Mouse (Mus musculus) adrenal gland, adult 18-20 months (tissue): ENCODE data around the gene Olfr281. TPM values are rescaled to one million over a fixed set of nuclear protein-coding genes. Genes with fewer than 3 reads are reported as not detected.
"Not testable (repeated sequence)": the region's sequence is repeated elsewhere in the genome, so short reads cannot be mapped to it uniquely, and the experiment has no call there.

Source experiments
- DNase-seq, 2 experiments: peaks; one replicate each; pipeline ENCODE4 v3.0.0; 2021 to 2022; ENCODE audit warnings: low spot score in 2 of 2
- long read RNA-seq, 2 experiments: library from polyadenylated mRNA; stranded (forward); transcript quantifications; one replicate each; pipeline ENCODE4 v2.0.0; 2021
- total RNA-seq, 2 experiments: library from RNA; stranded (reverse); gene quantifications; 1 replicate in 1 of 2; 2 replicates in 1 of 2; pipeline ENCODE4 v1.2.3; 2021

Olfr281 gene
- not detected for total RNA-seq
- long read RNA-seq, experiment 1: 0 reads
- long read RNA-seq, experiment 2: 0 reads

GRCm38 (mm10) chr15:98452288-98452687, at the start of gene Olfr281:
TSS of gene Olfr281 (plus strand) at chr15:98452588.
- DNase-seq: no peak

- peak in 1 of 2 experiments; percentile 32 for DNase-seq
Measured at GRCm38 (mm10) chr15:98408406-98409060, 43.9 kb upstream of the Olfr281 start.

- no peak for DNase-seq
Measured at GRCm38 (mm10) chr15:98409635-98410034, 42.8 kb upstream of the Olfr281 start.

GRCm38 (mm10) chr15:98410249-98410648, 42.1 kb upstream of the Olfr281 start:
- DNase-seq: no peak

- DNase-seq: no peak
Measured at GRCm38 (mm10) chr15:98415996-98416395, 36.4 kb upstream of the Olfr281 start.

- not testable (repeated sequence) for DNase-seq
Measured at GRCm38 (mm10) chr15:98416802-98417201, 35.6 kb upstream of the Olfr281 start.

- DNase-seq: not testable (repeated sequence)
Measured at GRCm38 (mm10) chr15:98417285-98417684, 35.1 kb upstream of the Olfr281 start.

- no peak for DNase-seq
Measured at GRCm38 (mm10) chr15:98418096-98418495, 34.3 kb upstream of the Olfr281 start.

GRCm38 (mm10) chr15:98420897-98421296, 31.5 kb upstream of the Olfr281 start:
- DNase-seq: no peak

GRCm38 (mm10) chr15:98424326-98424725, 28.1 kb upstream of the Olfr281 start:
- no peak for DNase-seq

- DNase-seq: no peak
Measured at GRCm38 (mm10) chr15:98424753-98425152, 27.6 kb upstream of the Olfr281 start.

- DNase-seq: no peak
Measured at GRCm38 (mm10) chr15:98425188-98425587, 27.2 kb upstream of the Olfr281 start.

- DNase-seq: not testable (repeated sequence)
Measured at GRCm38 (mm10) chr15:98430925-98431324, 21.5 kb upstream of the Olfr281 start, which contains the start of gene Olfr282. TSS of gene Olfr282 (plus strand) at chr15:98431225.

- DNase-seq: no peak
Measured at GRCm38 (mm10) chr15:98444561-98444960, 7.8 kb upstream of the Olfr281 start.

GRCm38 (mm10) chr15:98448521-98448920, 3.9 kb upstream of the Olfr281 start:
- no peak for DNase-seq

- no peak for DNase-seq
Measured at GRCm38 (mm10) chr15:98469596-98469995, 17.2 kb downstream of the Olfr281 start, which contains the start of gene OR5BS1P. TSS of gene OR5BS1P (plus strand) at chr15:98469896.

GRCm38 (mm10) chr15:98471539-98471938, 19.2 kb downstream of the Olfr281 start:
- no peak for DNase-seq

- DNase-seq: no peak
Measured at GRCm38 (mm10) chr15:98474958-98475357, 22.6 kb downstream of the Olfr281 start.

GRCm38 (mm10) chr15:98475382-98475781, 23.0 kb downstream of the Olfr281 start:
- peak; percentile 48 to 59 for DNase-seq

GRCm38 (mm10) chr15:98476281-98476680, 23.9 kb downstream of the Olfr281 start:
- no peak for DNase-seq

GRCm38 (mm10) chr15:98479568-98480102, 27.2 kb downstream of the Olfr281 start:
- no peak for DNase-seq

- no peak for DNase-seq
Measured at GRCm38 (mm10) chr15:98482701-98483100, 30.3 kb downstream of the Olfr281 start, which contains the start of gene Lalba. TSS of gene Lalba (minus strand) at chr15:98482721.
